Comparison of ENCODE assay signal across 9 mouse cellular contexts in genomic region chr2:104002711-104003413, GRCm38 (mm10). TPM values are rescaled to one million over a fixed set of nuclear protein-coding genes. Genes with fewer than 3 reads are reported as not detected.
DNase-seq lines count a peak whose midpoint lies in the region; ATAC-seq lines count a peak whose summit lies in the region.
"Had no signal": no experiment of that assay in that cellular context is flagged by ENCODE, and none has a peak within 500 bp of the region (broad histone marks: within the 10 kb centered on the region; RNA-seq: fewer than 3 reads in every experiment).

No protein-coding gene starts in this region.

- no peaks in the 10 kb centered on the region for H3K27me3 ChIP-seq in midbrain, embryonic 10.5 days (ENCODE audit: low read depth, poor library complexity, severe bottlenecking)
- no peaks in the 10 kb centered on the region; the same call in 1 of the 2 replicates for H3K27me3 ChIP-seq in midbrain, embryonic 15.5 days (replicated peaks)
- no peaks in the 10 kb centered on the region for H3K27me3 ChIP-seq in embryonic facial prominence, embryonic 15.5 days
- H3K27me3 ChIP-seq in liver, embryonic 15.5 days, result peaks cover 43% of the 10 kb centered on the region

- H3K4me3 ChIP-seq in midbrain, embryonic 10.5 days, result no peak overlapping the region
- H3K4me3 ChIP-seq in midbrain, embryonic 15.5 days, result no peak overlapping the region
- H3K4me3 ChIP-seq in embryonic facial prominence, embryonic 15.5 days (replicated peaks), result no peak overlapping the region
- no peak overlapping the region for H3K4me3 ChIP-seq in liver, embryonic 15.5 days (replicated peaks)
- H3K4me3 ChIP-seq: heart, embryonic 15.5 days had no signal

- DNase-seq in midbrain, embryonic 10.5 days (ENCODE audit: low spot score), result peak; percentile 49
- DNase-seq in adrenal gland, postnatal 36 days, result peak; percentile 57 to 64
- peak; percentile 42 to 50 for DNase-seq in kidney, postnatal 25 days
- peak; percentile 81 for DNase-seq in retina, embryonic 14.5 days (ENCODE audit: low spot score)

- peaks cover 6% of the 10 kb centered on the region; the same call in 1 of the 2 replicates for H3K4me1 ChIP-seq in midbrain, embryonic 10.5 days
- no peaks in the 10 kb centered on the region for H3K4me1 ChIP-seq in midbrain, embryonic 15.5 days
- no peaks in the 10 kb centered on the region for H3K4me1 ChIP-seq in embryonic facial prominence, embryonic 15.5 days
- H3K4me1 ChIP-seq in liver, embryonic 15.5 days (replicated peaks), result no peaks in the 10 kb centered on the region
- H3K4me1 ChIP-seq: heart, embryonic 15.5 days had no signal

- H3K9me3 ChIP-seq in midbrain, embryonic 10.5 days (replicated peaks), result no peaks in the 10 kb centered on the region
- H3K9me3 ChIP-seq in midbrain, embryonic 15.5 days, result no peaks in the 10 kb centered on the region
- H3K9me3 ChIP-seq in embryonic facial prominence, embryonic 15.5 days (replicated peaks), result no peaks in the 10 kb centered on the region
- H3K9me3 ChIP-seq in liver, embryonic 15.5 days (replicated peaks), result no peaks in the 10 kb centered on the region
- H3K9me3 ChIP-seq: heart, embryonic 15.5 days had no signal

- H3K27ac ChIP-seq in midbrain, embryonic 10.5 days (replicated peaks), result no peak overlapping the region
- H3K27ac ChIP-seq in midbrain, embryonic 15.5 days, result no peak overlapping the region
- no peak overlapping the region for H3K27ac ChIP-seq in embryonic facial prominence, embryonic 15.5 days (replicated peaks)
- H3K27ac ChIP-seq in liver, embryonic 15.5 days (replicated peaks), result no peak overlapping the region
- H3K27ac ChIP-seq: heart, embryonic 15.5 days had no signal

- ATAC-seq in midbrain, embryonic 15.5 days (replicated peaks), result no peak
- peak; percentile 39 for ATAC-seq in embryonic facial prominence, embryonic 15.5 days (ENCODE audit: insufficient number of reproducible peaks, low FRiP score, low TSS enrichment, low read depth)
- ATAC-seq in liver, embryonic 15.5 days (ENCODE audit: insufficient read depth), result peak; percentile 42; the same call in 1 of the 2 replicates
- no peak for ATAC-seq in inflammation-experienced regulatory T-cells, adult 6 months

- WGBS in midbrain, embryonic 10.5 days, result 34% methylated on average over 16 of the region's 16 CpGs
- 34% methylated on average over 16 of the region's 16 CpGs for WGBS in midbrain, embryonic 15.5 days
- 29% methylated on average over 16 of the region's 16 CpGs for WGBS in embryonic facial prominence, embryonic 15.5 days
- 29% methylated on average over 16 of the region's 16 CpGs for WGBS in liver, embryonic 15.5 days (ENCODE audit: insufficient replicate concordance)

- no peak overlapping the region for H3K9ac ChIP-seq in midbrain, embryonic 15.5 days
- no peak overlapping the region for H3K9ac ChIP-seq in embryonic facial prominence, embryonic 15.5 days
- no peak overlapping the region for H3K9ac ChIP-seq in liver, embryonic 15.5 days
- H3K9ac ChIP-seq: heart, embryonic 15.5 days had no signal

- no peak overlapping the region for H3K4me2 ChIP-seq in midbrain, embryonic 15.5 days
- no peak overlapping the region for H3K4me2 ChIP-seq in embryonic facial prominence, embryonic 15.5 days (replicated peaks)
- no peak overlapping the region for H3K4me2 ChIP-seq in liver, embryonic 15.5 days
- H3K4me2 ChIP-seq: heart, embryonic 15.5 days had no signal

- no peaks in the 10 kb centered on the region for H3K36me3 ChIP-seq in midbrain, embryonic 10.5 days
- H3K36me3 ChIP-seq in midbrain, embryonic 15.5 days (replicated peaks), result no peaks in the 10 kb centered on the region
- no peaks in the 10 kb centered on the region for H3K36me3 ChIP-seq in embryonic facial prominence, embryonic 15.5 days
- no peaks in the 10 kb centered on the region for H3K36me3 ChIP-seq in liver, embryonic 15.5 days (replicated peaks)
- H3K36me3 ChIP-seq: heart, embryonic 15.5 days had no signal

RNA-seq across cellular contexts. Expression of gene Fbxo3, which starts 24.7 kb away (rescaled TPM):
- polyA plus RNA-seq in midbrain, embryonic 10.5 days (2016; fragmentation: Nextera tagmentation; extraction: Ambion mirVana), result 47.4 and 49.9 TPM in 2 replicates
- polyA plus RNA-seq in midbrain, embryonic 15.5 days (2015; fragmentation: Nextera tagmentation; extraction: Ambion mirVana), result 73.4 and 76.2 TPM in 2 replicates
- 100 to 1,000 TPM in 1 of 2 experiments, 10 to 100 TPM in 1; 71.5 to 103 TPM for total RNA-seq in adrenal gland, postnatal 36 days (2021)
- polyA plus RNA-seq in embryonic facial prominence, embryonic 15.5 days (2015; fragmentation: Nextera tagmentation; extraction: Ambion mirVana), result 51.3 and 53.8 TPM in 2 replicates
- polyA plus RNA-seq in liver, embryonic 15.5 days (2015; fragmentation: Nextera tagmentation; extraction: Ambion mirVana), result 46.4 and 50.0 TPM in 2 replicates
- 10 to 100 TPM; 32.6 to 50.3 (median 40.2) TPM for polyA plus RNA-seq in inflammation-experienced regulatory T-cells, adult 6 months (2017; shearing (Covaris generic))

RNA-seq across cellular contexts. Expression of gene 4931422A03Rik, which starts 25.3 kb away (rescaled TPM):
- 1.1 and 1.6 TPM in 2 replicates for polyA plus RNA-seq in midbrain, embryonic 10.5 days (2016; fragmentation: Nextera tagmentation; extraction: Ambion mirVana)
- polyA plus RNA-seq in midbrain, embryonic 15.5 days (2015; fragmentation: Nextera tagmentation; extraction: Ambion mirVana), result 3.7 and 3.8 TPM in 2 replicates
- total RNA-seq in adrenal gland, postnatal 36 days (2021), result not detected
- polyA plus RNA-seq in embryonic facial prominence, embryonic 15.5 days (2015; fragmentation: Nextera tagmentation; extraction: Ambion mirVana), result 2.4 and 2.7 TPM in 2 replicates
- polyA plus RNA-seq in liver, embryonic 15.5 days (2015; fragmentation: Nextera tagmentation; extraction: Ambion mirVana), result 1.4 and 1.7 TPM in 2 replicates
- 1 to 10 TPM in 1 of 3 experiments, under 1 TPM in 2; 0.52 to 1.2 (median 0.78) TPM for polyA plus RNA-seq in inflammation-experienced regulatory T-cells, adult 6 months (2017; shearing (Covaris generic))

RNA-seq across cellular contexts. Expression of gene Lmo2, which starts 45.1 kb away (rescaled TPM):
- 18.7 and 19.3 TPM in 2 replicates for polyA plus RNA-seq in midbrain, embryonic 10.5 days (2016; fragmentation: Nextera tagmentation; extraction: Ambion mirVana)
- 32.0 and 33.6 TPM in 2 replicates for polyA plus RNA-seq in midbrain, embryonic 15.5 days (2015; fragmentation: Nextera tagmentation; extraction: Ambion mirVana)
- 10 to 100 TPM; 27.9 to 32.2 TPM for total RNA-seq in adrenal gland, postnatal 36 days (2021)
- 18.6 and 20.8 TPM in 2 replicates for polyA plus RNA-seq in embryonic facial prominence, embryonic 15.5 days (2015; fragmentation: Nextera tagmentation; extraction: Ambion mirVana)
- polyA plus RNA-seq in liver, embryonic 15.5 days (2015; fragmentation: Nextera tagmentation; extraction: Ambion mirVana), result 148 and 156 TPM in 2 replicates
- under 1 TPM; 0.38 to 0.92 (median 0.42) TPM for polyA plus RNA-seq in inflammation-experienced regulatory T-cells, adult 6 months (2017; shearing (Covaris generic))

Comparison
In these comparisons a context has a peak if more than half of its experiments do, and no peak if none do; other contexts are left out.
1. ATAC-seq: peak in embryonic facial prominence, embryonic 15.5 days (single experiment) and liver, embryonic 15.5 days (single experiment); none in midbrain, embryonic 15.5 days (single experiment) and inflammation-experienced regulatory T-cells, adult 6 months (single experiment).
2. RNA of gene Lmo2, which starts 45.1 kb away (polyA plus RNA-seq): 148 to 156 TPM in liver, embryonic 15.5 days, 32.0 to 33.6 TPM in midbrain, embryonic 15.5 days, 18.7 to 19.3 TPM in midbrain, embryonic 10.5 days and 18.6 to 20.8 TPM in embryonic facial prominence, embryonic 15.5 days; 0.38 to 0.92 TPM in inflammation-experienced regulatory T-cells, adult 6 months; every median in the first group is over 10 times any median in the second.
3. Peak in every context shown above with its lines, with median percentiles within 50 percentile points of each other: DNase-seq.